Mouse (Mus musculus) kidney, adult 2 months (tissue): ENCODE results near the gene Grk6. TPM values are rescaled to one million over a fixed set of nuclear protein-coding genes. Genes with fewer than 3 reads are reported as not detected.
A peak's percentile ranks its signal among the peaks of the same experiment; 100 is the strongest.

Source experiments
- DNase-seq: peaks from one replicate; pipeline ENCODE4 v3.0.0; 2021
- H3K27ac ChIP-seq: fragments of 200-500 bp; 2 replicates; pipeline ENCODE4 v1.5.1; 2012; ENCODE audit warnings: low read depth, low read length, control low read depth, inconsistent platforms; ENCODE audit not compliant: insufficient read depth
- H3K27me3 ChIP-seq: fragments of 200-500 bp; replicated peaks from 2 replicates; pipeline ENCODE4 v1.6.1; 2012; ENCODE audit warnings: mild to moderate bottlenecking, moderate library complexity, low read length, inconsistent platforms; ENCODE audit not compliant: control insufficient read depth, insufficient read depth
- H3K36me3 ChIP-seq: fragments of 200-500 bp; 2 replicates; pipeline ENCODE4 v1.6.1; 2012; ENCODE audit warnings: mild to moderate bottlenecking, moderate library complexity, low read length, inconsistent platforms; ENCODE audit not compliant: control insufficient read depth, insufficient read depth
- H3K4me1 ChIP-seq: fragments of 200-500 bp; 2 replicates; pipeline ENCODE4 v1.6.1; 2011; ENCODE audit warnings: low read length; ENCODE audit not compliant: control insufficient read depth, insufficient read depth
- H3K4me3 ChIP-seq: fragments of 200-500 bp; 2 replicates; pipeline ENCODE4 v1.5.1; 2011; ENCODE audit warnings: mild to moderate bottlenecking, low read depth, low read length, control low read depth; ENCODE audit not compliant: insufficient read depth
- CTCF ChIP-seq: fragments of 200-500 bp; conservative IDR thresholded peaks from 2 replicates; pipeline ENCODE4 v1.5.1; 2011; ENCODE audit warnings: low read depth, mild to moderate bottlenecking, control low read depth, low read length, moderate library complexity, mixed read lengths; ENCODE audit not compliant: insufficient read depth, insufficient read length
- POLR2A ChIP-seq: fragments of 200-500 bp; IDR thresholded peaks from one replicate; pipeline ENCODE4 v1.6.1; 2011; ENCODE audit warnings: low read depth, low read length, control low read depth
- WGBS: fragments of 180-500 bp; shearing (Covaris S2); methylation state at CpG from one replicate; pipeline ENCODE4 v1.1.7; 2018; 5-methylcytosine and 5-hydroxymethylcytosine counted together
- polyA plus RNA-seq: library from polyadenylated mRNA; depleted of rRNA; stranded (reverse); fragments of >200 nt; gene quantifications from 2 replicates; pipeline ENCODE4 v1.2.3, GENCODE M21; 2012

Grk6 gene
- polyA plus RNA-seq, 1 experiment: 27.4 TPM

- WGBS: 7% methylated on average over 11 of the region's 11 CpGs
- Histone ChIP-seq H3K27ac (peak overlapping the region; percentile 90; the same call in 1 of the 2 replicates), H3K27me3 (no peaks in the 10 kb centered on the region), H3K4me1 (no peaks in the 10 kb centered on the region), H3K4me3 (peak overlapping the region; percentile 67), H3K36me3 (peaks cover 9% of the 10 kb centered on the region; the same call in 1 of the 2 replicates)
- TF ChIP-seq POLR2A (peak; percentile 69), CTCF (peak; percentile 88)
- peak; percentile 75 for DNase-seq
These were observed 39.8 kb upstream of the Grk6 start for GRCm38 (mm10) chr13:55404853-55405782.

- WGBS: 53% methylated on average over 13 of the region's 13 CpGs
- peak; percentile 46 for TF ChIP-seq POLR2A
- no peak for TF ChIP-seq CTCF
These were observed 39.0 kb upstream of the Grk6 start for GRCm38 (mm10) chr13:55405783-55406390.

GRCm38 (mm10) chr13:55407341-55407740 lies 37.5 kb upstream of the Grk6 start:
- Histone ChIP-seq H3K27ac (peak overlapping the region; percentile 37; the same call in 1 of the 2 replicates), H3K4me3 (no peak overlapping the region), H3K4me1 (no peaks in the 10 kb centered on the region), H3K27me3 (no peaks in the 10 kb centered on the region), H3K36me3 (peaks cover 6% of the 10 kb centered on the region; the same call in 1 of the 2 replicates)
- DNase-seq: peak; percentile 62
- TF ChIP-seq POLR2A (peak; percentile 41), CTCF (no peak)
- WGBS: 56% methylated on average over 4 of the region's 4 CpGs

More at GRCm38 (mm10) chr13:55405783-55406390, 39.0 kb upstream of the Grk6 start:
- Histone ChIP-seq H3K4me1 (no peaks in the 10 kb centered on the region), H3K4me3 (peak overlapping the region; percentile 67), H3K27ac (peak overlapping the region; percentile 1), H3K36me3 (peaks cover 9% of the 10 kb centered on the region; the same call in 1 of the 2 replicates), H3K27me3 (no peaks in the 10 kb centered on the region)
- DNase-seq: no peak

DNA sequence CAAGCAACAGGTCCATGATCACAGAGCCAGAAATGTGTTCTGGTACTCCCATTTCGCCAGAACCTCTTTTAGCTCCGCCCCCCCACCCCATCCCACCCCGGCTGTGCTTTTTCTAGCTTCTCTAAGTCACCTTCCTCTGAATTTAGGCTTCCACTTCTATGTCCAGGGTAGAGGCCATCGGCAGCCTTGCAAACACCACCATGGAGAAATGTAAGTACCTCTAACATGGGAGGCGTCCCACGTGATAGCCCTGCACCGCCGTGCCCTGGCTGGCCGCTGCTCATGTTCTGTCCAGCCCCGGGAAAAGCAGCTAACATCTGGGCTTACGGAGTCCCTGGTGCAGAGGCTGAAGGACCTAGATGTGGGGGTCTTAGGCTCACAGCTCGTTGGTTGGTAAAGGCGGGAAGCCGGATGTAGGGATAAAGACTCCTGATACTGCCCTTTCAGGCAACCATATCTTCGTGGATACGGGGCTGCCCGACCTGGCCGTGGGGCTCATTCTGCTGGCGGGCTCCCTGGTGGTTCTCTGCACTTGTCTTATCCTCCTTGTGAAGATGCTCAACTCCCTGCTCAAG lies 36.2 kb upstream of the Grk6 start:
- 63% methylated on average over 19 of the region's 19 CpGs for WGBS
- H3K4me3 ChIP-seq: no peak overlapping the region
- no peaks in the 10 kb centered on the region for H3K27me3 ChIP-seq
- H3K27ac ChIP-seq: no peak overlapping the region
- peaks cover 3% of the 10 kb centered on the region; the same call in 1 of the 2 replicates for H3K36me3 ChIP-seq
- peak; percentile 60 for DNase-seq
- H3K4me1 ChIP-seq: no peaks in the 10 kb centered on the region
- TF ChIP-seq POLR2A: peak; percentile 54
- TF ChIP-seq CTCF: no peak

- WGBS: 51% methylated on average over 7 of the region's 7 CpGs
These were observed 33.0 kb upstream of the Grk6 start for GRCm38 (mm10) chr13:55411826-55412225.

GRCm38 (mm10) chr13:55412643-55413307 lies 32.1 kb upstream of the Grk6 start:
- Histone ChIP-seq H3K36me3 (no peaks in the 10 kb centered on the region; the same call in 1 of the 2 replicates), H3K4me3 (no peak overlapping the region), H3K27ac (no peak overlapping the region), H3K27me3 (no peaks in the 10 kb centered on the region), H3K4me1 (no peaks in the 10 kb centered on the region)
- peak; percentile 23 for TF ChIP-seq POLR2A
- no peak for TF ChIP-seq CTCF
- 59% methylated on average over 13 of the region's 13 CpGs for WGBS
- peak; percentile 51 for DNase-seq

More at GRCm38 (mm10) chr13:55411826-55412225, 33.0 kb upstream of the Grk6 start:
- H3K36me3 ChIP-seq: no peaks in the 10 kb centered on the region; the same call in 1 of the 2 replicates
- H3K27me3 ChIP-seq: no peaks in the 10 kb centered on the region
- no peak overlapping the region for H3K27ac ChIP-seq
- H3K4me1 ChIP-seq: no peaks in the 10 kb centered on the region
- H3K4me3 ChIP-seq: no peak overlapping the region
- peak; percentile 59 for DNase-seq
- no peak for TF ChIP-seq CTCF
- TF ChIP-seq POLR2A: peak; percentile 46
